In the genomic region with DNA sequence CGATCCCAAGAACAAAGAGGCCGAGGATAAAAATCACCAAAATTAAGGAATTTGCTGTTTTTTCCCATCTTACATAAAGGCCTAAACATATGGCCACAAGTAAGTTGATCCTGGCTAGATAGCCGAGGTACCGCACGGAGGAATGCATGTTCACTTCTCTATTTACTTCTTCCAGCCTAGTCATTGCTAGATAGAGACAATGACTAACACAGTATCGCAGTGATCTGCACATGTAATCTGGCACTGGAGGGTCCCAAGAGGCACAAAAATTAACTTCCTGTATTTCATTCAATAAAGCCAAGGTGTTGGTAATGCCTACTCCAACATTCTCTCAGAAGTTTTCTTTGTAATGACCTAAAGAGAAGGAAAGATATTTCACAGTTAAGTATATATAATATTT, we compare ENCODE assay signal across 21 mouse cellular contexts.
"Had no signal": no experiment of that assay in that cellular context is flagged by ENCODE, and none has a peak within 500 bp of the region (broad histone marks: within the 10 kb centered on the region; RNA-seq: fewer than 3 reads in every experiment).

No protein-coding gene starts in this region.

- H3K27me3 ChIP-seq: limb, embryonic 13.5 days; liver, embryonic 12.5 days; liver, embryonic 15.5 days; lung, embryonic 15.5 days; megakaryocyte, embryonic 14.5 days; midbrain, embryonic 13.5 days; neural tube, embryonic 13.5 days had no signal

- H3K9me3 ChIP-seq: limb, embryonic 10.5 days; limb, embryonic 13.5 days; liver, embryonic 12.5 days; liver, embryonic 15.5 days; lung, embryonic 15.5 days; megakaryocyte, embryonic 14.5 days; midbrain, embryonic 10.5 days; midbrain, embryonic 13.5 days; neural tube, embryonic 13.5 days had no signal

- DNase-seq: kidney, postnatal 25 days; liver; lung, adult 18-20 months; lung, postnatal 10 days; lung, postnatal 36 days; retina, postnatal 1 day; right cerebral cortex, postnatal 25 days; spleen, adult 18-20 months; thymus, adult 18-20 months; thymus, postnatal 36 days had no signal

- H3K4me3 ChIP-seq: limb, embryonic 10.5 days; limb, embryonic 13.5 days; liver, embryonic 12.5 days; liver, embryonic 15.5 days; lung, embryonic 15.5 days; megakaryocyte, embryonic 14.5 days; midbrain, embryonic 10.5 days; midbrain, embryonic 13.5 days; myocyte; neural tube, embryonic 13.5 days had no signal

- H3K9ac ChIP-seq: limb, embryonic 13.5 days; liver, embryonic 12.5 days; liver, embryonic 15.5 days; lung, embryonic 15.5 days; midbrain, embryonic 13.5 days; neural tube, embryonic 13.5 days had no signal

- H3K27ac ChIP-seq: kidney, postnatal 0 days; limb, embryonic 10.5 days; limb, embryonic 13.5 days; liver, embryonic 12.5 days; liver, embryonic 15.5 days; lung, embryonic 15.5 days; midbrain, embryonic 10.5 days; midbrain, embryonic 13.5 days; neural tube, embryonic 13.5 days had no signal
